Mouse (Mus musculus): Measurements from ENCODE around the gene Dcun1d4. TPM values are rescaled to one million over a fixed set of nuclear protein-coding genes. Genes with fewer than 3 reads are reported as not detected.
A peak's percentile ranks its signal among the peaks of the same experiment; 100 is the strongest.
"Not testable (repeated sequence)": the region's sequence is repeated elsewhere in the genome, so short reads cannot be mapped to it uniquely, and the experiment has no call there.

Dcun1d4 gene
- polyA plus RNA-seq, 1 experiment from 2014 or later, result 2.9 TPM

DNA sequence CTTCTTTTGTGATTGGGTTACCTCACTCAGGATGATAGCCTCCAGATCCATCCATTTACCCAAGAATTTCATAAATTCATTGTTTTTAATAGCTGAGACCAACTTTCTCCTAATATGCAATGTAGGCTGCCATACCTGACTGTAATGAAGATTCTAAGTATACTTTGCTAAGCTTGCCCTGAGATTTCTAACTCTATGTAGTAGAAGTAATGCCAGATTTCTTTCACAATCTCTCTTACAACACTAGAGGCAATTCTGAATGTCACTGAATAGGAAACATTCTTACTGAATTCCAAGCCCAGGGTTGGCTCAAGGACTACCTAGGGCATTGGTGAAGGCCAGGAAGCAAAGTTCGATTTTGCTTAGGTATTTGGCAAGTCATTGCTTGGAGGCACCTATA is 1.6 kb downstream of the Dcun1d4 start:
- H3K4me1 ChIP-seq (replicated peaks); H3K36me3 ChIP-seq; ATAC-seq (ENCODE audit: low read depth); H3K27ac ChIP-seq; H3K27me3 ChIP-seq; H3K4me3 ChIP-seq (replicated peaks); DNase-seq; H3K9me3 ChIP-seq (replicated peaks); H3K9ac ChIP-seq; H3K4me2 ChIP-seq: not testable (repeated sequence)
- 68% methylated on average over 1 of the region's 1 CpGs for WGBS (ENCODE audit: insufficient replicate concordance)

DNA sequence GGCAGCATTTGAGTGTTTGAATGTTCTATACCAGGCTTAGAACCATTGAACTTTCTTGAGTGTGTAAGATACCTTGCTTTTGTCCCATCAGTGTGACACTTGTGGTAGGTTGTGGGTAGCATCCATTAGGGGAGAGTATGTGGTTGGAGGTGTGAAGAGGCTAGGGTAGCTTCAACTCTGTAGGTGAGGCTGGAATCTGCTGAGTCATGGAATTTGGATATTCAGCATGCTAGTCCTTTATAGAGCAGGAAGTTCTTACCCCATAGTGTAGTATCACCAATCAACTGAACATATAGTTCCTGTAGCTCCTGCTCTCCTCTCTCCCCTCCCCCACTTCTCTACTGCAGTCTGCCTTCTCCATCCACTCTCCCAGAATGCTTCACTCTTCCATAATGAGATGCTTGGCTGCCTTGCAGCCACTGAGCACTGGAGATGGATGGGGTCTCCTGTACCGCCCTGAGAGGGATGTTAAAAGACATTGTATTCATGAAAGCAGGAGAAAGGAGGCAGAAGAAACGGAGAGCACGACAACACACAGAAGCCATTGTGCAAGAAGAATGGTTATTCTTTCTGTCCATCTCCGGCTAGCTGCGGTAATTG is 3.3 kb downstream of the Dcun1d4 start:
- H3K36me3 ChIP-seq, result no peaks in the 10 kb centered on the region
- ATAC-seq (ENCODE audit: low read depth), result no peak
- no peaks in the 10 kb centered on the region for H3K9me3 ChIP-seq (replicated peaks)
- no peaks in the 10 kb centered on the region; the same call in 1 of the 2 replicates for H3K27me3 ChIP-seq
- DNase-seq, result no peak
- no peak overlapping the region for H3K9ac ChIP-seq
- H3K4me1 ChIP-seq (replicated peaks), result no peaks in the 10 kb centered on the region
- 68% methylated on average over 5 of the region's 5 CpGs for WGBS (ENCODE audit: insufficient replicate concordance)
- H3K27ac ChIP-seq, result no peak overlapping the region
- H3K4me3 ChIP-seq (replicated peaks), result no peak overlapping the region
- H3K4me2 ChIP-seq, result no peak overlapping the region

DNA sequence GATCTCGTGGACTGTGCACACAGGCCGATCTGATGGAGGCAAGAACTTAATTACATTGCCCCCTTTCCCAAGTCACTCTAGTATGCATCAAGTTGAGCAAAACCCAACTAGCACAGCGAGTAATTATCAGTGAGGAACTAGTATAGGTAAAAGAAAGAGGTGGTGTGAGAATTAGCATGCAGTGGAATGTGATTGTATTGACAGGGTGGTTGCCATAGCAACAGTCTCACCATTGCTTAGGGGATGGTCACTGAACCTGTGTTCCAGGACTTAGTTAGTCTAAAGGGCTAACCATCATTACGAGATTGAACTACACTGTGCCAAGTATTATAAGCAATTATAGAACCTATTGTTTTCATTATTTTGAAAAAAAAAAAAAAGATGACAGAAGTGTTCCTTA is 5.7 kb downstream of the Dcun1d4 start:
- DNase-seq (no peak), ATAC-seq (ENCODE audit: low read depth) (no peak)
- Histone ChIP-seq H3K9ac (no peak overlapping the region), H3K4me1 (replicated peaks) (peaks cover 9% of the 10 kb centered on the region), H3K4me2 (no peak overlapping the region), H3K27ac (no peak overlapping the region), H3K27me3 (no peaks in the 10 kb centered on the region; the same call in 1 of the 2 replicates), H3K9me3 (replicated peaks) (no peaks in the 10 kb centered on the region), H3K36me3 (no peaks in the 10 kb centered on the region), H3K4me3 (replicated peaks) (no peak overlapping the region)
- 36% methylated on average over 4 of the region's 4 CpGs for WGBS (ENCODE audit: insufficient replicate concordance)

DNA sequence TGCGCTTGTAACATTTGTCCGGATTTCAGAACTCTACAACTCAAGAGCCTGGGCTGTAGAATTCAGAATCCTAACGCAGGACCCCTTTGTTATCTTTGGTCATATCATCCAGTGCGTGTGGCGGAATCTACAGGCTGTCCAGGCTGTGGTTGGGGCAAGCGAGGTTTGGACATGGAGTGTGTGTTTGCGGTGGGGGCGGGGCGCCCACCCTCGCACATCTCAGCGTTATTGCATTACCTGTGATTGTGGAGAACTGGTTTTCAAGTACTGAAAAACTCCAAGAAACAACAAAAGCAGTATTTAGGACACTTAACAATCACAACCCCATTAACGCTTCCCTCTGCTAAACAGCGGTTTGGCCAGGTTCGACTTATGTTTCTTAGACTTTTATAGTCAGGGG is 9.1 kb downstream of the Dcun1d4 start:
- DNase-seq, result no peak
- peak overlapping the region; percentile 58 for H3K9ac ChIP-seq
- no peaks in the 10 kb centered on the region; the same call in 1 of the 2 replicates for H3K27me3 ChIP-seq
- H3K9me3 ChIP-seq (replicated peaks), result no peaks in the 10 kb centered on the region
- 7% methylated on average over 14 of the region's 14 CpGs for WGBS (ENCODE audit: insufficient replicate concordance)
- H3K4me3 ChIP-seq (replicated peaks), result peak overlapping the region; percentile 86
- no peak overlapping the region for H3K27ac ChIP-seq
- no peak for ATAC-seq (ENCODE audit: low read depth)
- peak overlapping the region; percentile 99 for H3K4me2 ChIP-seq
- H3K36me3 ChIP-seq, result no peaks in the 10 kb centered on the region
- H3K4me1 ChIP-seq (replicated peaks), result peaks cover 24% of the 10 kb centered on the region

DNA sequence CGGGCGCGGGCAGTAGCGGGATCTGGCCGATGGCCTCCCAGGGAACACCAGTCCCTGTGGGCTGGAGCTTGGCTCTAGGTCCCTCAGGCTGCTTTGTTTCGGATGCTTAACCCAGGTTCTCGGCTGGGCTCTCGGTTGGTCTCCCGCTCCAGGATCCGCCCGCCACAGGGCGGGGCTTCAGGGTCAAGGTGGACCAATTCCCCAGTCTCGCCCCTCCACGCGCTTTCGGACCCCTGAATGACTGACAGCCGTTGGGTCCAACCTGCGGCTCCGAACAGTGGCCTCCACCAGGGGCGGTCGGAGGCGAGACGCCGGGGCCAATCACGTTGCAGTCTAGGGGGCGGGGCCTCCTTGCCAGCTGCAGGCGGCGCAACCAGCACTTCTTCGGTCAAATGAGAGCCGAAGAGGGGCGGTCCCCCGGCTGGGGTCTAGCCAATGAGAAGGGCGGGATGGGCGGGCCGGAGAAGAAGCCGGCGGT is 9.8 kb downstream of the Dcun1d4 start:
- ATAC-seq (ENCODE audit: low read depth) (peak; percentile 95), DNase-seq (peak; percentile 99)
- no peaks in the 10 kb centered on the region; the same call in 1 of the 2 replicates for H3K27me3 ChIP-seq
- H3K4me1 ChIP-seq (replicated peaks), result peaks cover 24% of the 10 kb centered on the region
- peak overlapping the region; percentile 73; the same call in 1 of the 2 replicates for H3K27ac ChIP-seq
- peak overlapping the region; percentile 99 for H3K4me2 ChIP-seq
- H3K4me3 ChIP-seq (replicated peaks), result peak overlapping the region; percentile 86
- peak overlapping the region; percentile 58 for H3K9ac ChIP-seq
- 0% methylated on average over 37 of the region's 37 CpGs for WGBS (ENCODE audit: insufficient replicate concordance)
- H3K36me3 ChIP-seq, result no peaks in the 10 kb centered on the region
- no peaks in the 10 kb centered on the region for H3K9me3 ChIP-seq (replicated peaks)

DNA sequence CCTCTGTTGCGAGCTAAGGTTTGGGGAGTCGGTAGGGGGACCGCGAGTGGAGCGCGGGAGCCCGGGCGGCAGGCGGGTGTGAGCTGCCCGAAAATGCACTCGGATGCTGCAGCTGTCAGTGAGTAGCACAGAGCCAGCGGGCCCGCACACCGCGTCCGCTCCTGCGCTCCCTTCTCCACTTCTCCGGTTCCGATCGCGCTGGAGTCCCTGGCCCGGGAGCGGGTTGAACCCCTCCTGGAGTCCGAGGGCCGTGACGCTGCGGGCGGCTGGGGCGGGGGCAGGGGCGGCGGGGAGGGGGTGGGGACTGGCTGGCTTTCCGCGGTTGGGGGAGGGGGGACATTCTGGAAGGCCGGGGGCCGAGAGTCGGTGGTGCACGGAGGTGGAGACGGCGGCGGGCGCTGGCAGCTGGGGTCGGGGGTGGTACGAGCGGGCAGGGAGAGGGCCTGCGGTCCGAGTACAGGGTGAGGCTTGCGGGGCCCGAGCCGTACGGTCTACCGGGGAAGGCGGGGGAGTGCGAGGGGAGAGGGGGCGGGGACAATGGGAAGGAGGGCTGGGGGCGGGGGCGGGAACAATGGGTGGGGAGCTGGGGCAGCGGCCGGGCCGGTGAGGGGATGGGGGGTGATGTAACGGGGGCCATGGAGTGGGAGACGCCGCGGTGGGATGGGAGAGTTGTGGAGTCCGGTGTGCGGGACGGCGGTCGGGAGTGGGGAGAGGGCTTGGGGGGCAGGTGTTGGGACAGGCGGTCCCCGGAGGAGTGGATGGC is 10.5 kb downstream of the Dcun1d4 start:
- Histone ChIP-seq H3K9ac (peak overlapping the region; percentile 80), H3K27ac (peak overlapping the region; percentile 73), H3K27me3 (no peaks in the 10 kb centered on the region; the same call in 1 of the 2 replicates), H3K4me1 (replicated peaks) (peaks cover 27% of the 10 kb centered on the region), H3K36me3 (no peaks in the 10 kb centered on the region), H3K9me3 (replicated peaks) (no peaks in the 10 kb centered on the region), H3K4me3 (replicated peaks) (peak overlapping the region; percentile 86), H3K4me2 (peak overlapping the region; percentile 99)
- ATAC-seq (ENCODE audit: low read depth), result peak; percentile 17
- no peak for DNase-seq
- under 1% methylated on average over 67 of the region's 70 CpGs for WGBS (ENCODE audit: insufficient replicate concordance)

DNA sequence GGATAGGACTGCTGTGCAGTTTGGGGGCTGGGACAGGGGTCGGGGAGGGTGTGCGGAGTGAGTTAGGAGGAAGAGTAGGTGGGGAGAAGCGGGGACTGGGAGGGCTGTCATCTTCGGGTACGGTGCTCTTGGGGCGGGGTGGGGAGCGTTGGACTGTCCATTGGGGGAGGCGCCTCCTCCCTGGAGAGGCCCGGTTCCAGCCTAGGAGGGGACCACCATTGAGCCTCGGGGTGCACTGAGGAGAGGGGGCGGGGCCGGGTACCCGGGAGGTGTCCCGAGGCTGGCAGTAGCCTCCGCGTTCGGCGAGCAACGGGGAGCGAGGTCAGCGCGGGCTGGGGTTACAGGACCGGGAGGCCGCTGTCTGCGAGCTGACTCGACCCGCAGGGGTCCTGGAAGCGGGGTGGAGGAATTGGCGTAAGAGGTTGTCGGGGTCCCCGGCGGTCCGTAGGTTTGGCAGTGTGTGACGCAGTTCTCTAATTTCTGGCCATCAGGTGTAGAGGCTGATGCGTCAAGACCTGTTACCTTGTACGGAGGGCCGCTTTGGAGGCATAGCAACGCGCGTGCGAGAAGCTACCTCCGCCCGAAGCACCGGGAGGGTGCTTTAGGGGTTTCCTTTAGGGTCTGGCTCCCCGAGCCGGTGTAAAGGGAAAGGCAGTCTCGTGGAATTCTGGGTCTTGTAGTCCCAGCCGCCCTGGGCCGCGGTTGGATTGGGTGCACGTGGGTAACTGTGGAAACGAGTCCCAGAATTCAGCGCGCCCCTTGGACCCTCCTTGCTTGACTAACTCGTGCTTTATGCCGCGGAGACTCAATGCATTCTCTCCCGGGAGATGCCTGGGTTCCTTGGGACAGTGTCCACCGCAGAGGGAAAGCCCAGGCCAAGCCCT is 11.3 kb downstream of the Dcun1d4 start:
- peak; percentile 49 for ATAC-seq (ENCODE audit: low read depth)
- Histone ChIP-seq H3K4me3 (replicated peaks) (peak overlapping the region; percentile 86), H3K4me2 (peak overlapping the region; percentile 99), H3K36me3 (no peaks in the 10 kb centered on the region), H3K9me3 (replicated peaks) (no peaks in the 10 kb centered on the region), H3K4me1 (replicated peaks) (peaks cover 27% of the 10 kb centered on the region), H3K27me3 (no peaks in the 10 kb centered on the region; the same call in 1 of the 2 replicates), H3K27ac (peak overlapping the region; percentile 39), H3K9ac (peak overlapping the region; percentile 80)
- WGBS (ENCODE audit: insufficient replicate concordance), result under 1% methylated on average over 59 of the region's 59 CpGs
- DNase-seq, result peak; percentile 77

DNA sequence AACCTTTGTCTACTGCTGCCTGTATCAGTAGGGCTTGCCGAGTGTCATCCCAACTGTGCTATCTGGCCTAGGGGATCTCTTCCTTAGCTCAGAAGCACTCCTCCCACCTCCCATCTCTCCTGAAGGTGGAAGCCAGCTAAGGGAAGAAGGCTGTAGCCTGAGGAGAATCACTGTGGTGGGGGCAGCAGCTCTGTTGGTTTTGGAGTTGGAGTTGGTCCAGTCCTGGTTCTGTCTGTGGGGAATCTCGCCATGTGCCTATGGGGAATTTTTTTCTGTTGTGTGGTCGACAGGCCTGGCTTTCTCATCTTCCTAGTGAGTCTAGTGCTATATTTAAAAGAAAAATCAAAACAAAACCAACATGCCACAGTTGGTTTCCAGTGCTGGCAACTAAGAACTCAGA is 16.6 kb downstream of the Dcun1d4 start:
- Histone ChIP-seq H3K4me1 (replicated peaks) (peaks cover 23% of the 10 kb centered on the region), H3K27ac (no peak overlapping the region), H3K4me3 (replicated peaks) (no peak overlapping the region), H3K36me3 (no peaks in the 10 kb centered on the region), H3K4me2 (no peak overlapping the region), H3K9ac (no peak overlapping the region), H3K9me3 (replicated peaks) (no peaks in the 10 kb centered on the region), H3K27me3 (no peaks in the 10 kb centered on the region)
- WGBS (ENCODE audit: insufficient replicate concordance), result 56% methylated on average over 3 of the region's 3 CpGs
- ATAC-seq (ENCODE audit: low read depth) (no peak), DNase-seq (no peak)

DNA sequence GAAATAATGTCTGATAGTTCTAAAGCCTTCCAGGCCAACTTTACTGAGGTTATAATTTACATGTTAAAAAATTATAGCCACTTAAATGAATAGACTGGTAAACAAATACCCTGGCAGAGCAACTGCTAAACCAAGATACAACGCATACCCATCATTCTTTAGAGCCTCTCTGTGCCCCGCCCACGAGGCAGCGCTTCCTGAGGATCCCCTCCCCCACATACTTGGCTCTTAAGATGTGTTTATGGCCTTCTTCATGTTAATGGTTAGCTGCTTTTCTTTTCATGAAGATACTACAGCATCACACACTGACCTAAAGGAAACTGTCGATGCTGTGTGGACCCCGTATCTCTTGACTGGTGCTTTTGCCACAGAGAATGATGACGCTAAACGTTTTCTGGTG is 17.8 kb downstream of the Dcun1d4 start:
- ATAC-seq (ENCODE audit: low read depth), result no peak
- Histone ChIP-seq H3K4me2 (no peak overlapping the region), H3K9me3 (replicated peaks) (no peaks in the 10 kb centered on the region), H3K4me3 (replicated peaks) (no peak overlapping the region), H3K9ac (no peak overlapping the region), H3K36me3 (no peaks in the 10 kb centered on the region), H3K27ac (no peak overlapping the region), H3K4me1 (replicated peaks) (peaks cover 28% of the 10 kb centered on the region), H3K27me3 (no peaks in the 10 kb centered on the region)
- DNase-seq, result no peak
- WGBS (ENCODE audit: insufficient replicate concordance), result 68% methylated on average over 8 of the region's 8 CpGs

DNA sequence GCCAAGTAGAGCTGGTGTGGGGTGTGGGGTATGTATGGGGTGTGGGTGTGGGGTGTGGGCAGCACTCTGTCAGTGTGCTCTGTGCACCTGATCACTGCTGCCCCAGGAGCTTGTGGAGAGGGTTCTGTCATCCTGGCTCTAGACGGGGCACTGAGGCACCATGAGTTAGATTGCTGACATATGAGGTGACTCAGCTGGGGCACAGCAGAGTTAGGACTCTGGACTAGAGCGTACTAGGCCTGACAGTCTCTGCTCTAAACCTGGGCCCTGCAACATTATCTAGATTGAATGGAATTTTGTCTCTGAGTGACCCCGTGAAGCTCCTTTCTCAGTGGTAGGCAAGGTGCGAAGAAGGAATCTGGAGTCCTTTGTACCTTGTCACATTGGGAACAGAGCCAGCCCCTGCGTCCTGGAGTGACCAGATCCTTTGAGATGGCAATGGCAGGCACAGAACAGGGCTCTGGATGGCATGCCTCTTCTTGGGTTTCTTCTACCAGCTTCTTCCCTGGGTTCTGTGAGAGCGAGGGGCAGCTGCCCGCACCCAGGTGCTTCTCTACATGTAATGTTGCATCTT is 20.2 kb downstream of the Dcun1d4 start:
- H3K9me3 ChIP-seq (replicated peaks), result no peaks in the 10 kb centered on the region
- DNase-seq (no peak), ATAC-seq (ENCODE audit: low read depth) (no peak; the same call in 1 of the 2 replicates)
- no peaks in the 10 kb centered on the region for H3K27me3 ChIP-seq
- no peaks in the 10 kb centered on the region for H3K36me3 ChIP-seq
- no peak overlapping the region for H3K4me2 ChIP-seq
- H3K27ac ChIP-seq, result peak overlapping the region; percentile 4; the same call in 1 of the 2 replicates
- 67% methylated on average over 7 of the region's 7 CpGs for WGBS (ENCODE audit: insufficient replicate concordance)
- H3K4me1 ChIP-seq (replicated peaks), result peaks cover 27% of the 10 kb centered on the region
- no peak overlapping the region for H3K9ac ChIP-seq
- H3K4me3 ChIP-seq (replicated peaks), result no peak overlapping the region

DNA sequence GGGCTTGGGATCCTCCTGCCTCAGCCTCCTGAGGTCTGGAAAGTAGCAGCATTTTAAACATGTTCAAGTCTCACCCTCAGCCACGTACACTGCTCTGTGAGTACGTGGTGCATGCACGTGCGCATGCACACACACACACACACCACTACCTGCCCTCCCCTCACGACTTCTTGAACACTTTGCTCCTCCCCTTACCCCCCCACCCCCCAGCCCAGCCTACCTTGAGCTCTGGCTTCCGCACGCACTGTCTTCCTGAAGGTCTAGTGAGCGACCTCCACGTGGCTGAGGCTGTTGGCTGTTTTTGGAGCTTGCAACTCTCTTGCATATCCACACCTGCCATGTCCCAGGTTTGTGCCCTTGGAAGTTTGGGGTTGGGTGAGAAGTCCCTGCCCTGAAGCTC is 21.6 kb downstream of the Dcun1d4 start:
- ATAC-seq (ENCODE audit: low read depth) (no peak), DNase-seq (no peak)
- Histone ChIP-seq H3K4me2 (no peak overlapping the region), H3K9me3 (replicated peaks) (no peaks in the 10 kb centered on the region), H3K36me3 (no peaks in the 10 kb centered on the region), H3K4me1 (replicated peaks) (peaks cover 26% of the 10 kb centered on the region), H3K27ac (no peak overlapping the region), H3K27me3 (no peaks in the 10 kb centered on the region), H3K9ac (no peak overlapping the region), H3K4me3 (replicated peaks) (no peak overlapping the region)
- WGBS (ENCODE audit: insufficient replicate concordance), result 70% methylated on average over 9 of the region's 9 CpGs
